Mouse (Mus musculus) NIH3T3 (cell line): ENCODE measurements around the gene Ank2.

Experiments
- DNase-seq: peaks from one replicate; pipeline ENCODE4 v3.0.0-alpha.2; 2012; ENCODE audit warnings: low read depth

Gene Ank2

GRCm38 (mm10) chr3:127172697-127173096 is 326.5 kb downstream of the Ank2 start:
- DNase-seq, result no peak

- DNase-seq, result no peak
Observed at GRCm38 (mm10) chr3:127170246-127170645, 328.9 kb downstream of the Ank2 start.

- no peak for DNase-seq
Observed at GRCm38 (mm10) chr3:127169114-127169513, 330.0 kb downstream of the Ank2 start.

GRCm38 (mm10) chr3:127163749-127164148 is 335.4 kb downstream of the Ank2 start:
- DNase-seq, result no peak

GRCm38 (mm10) chr3:127161998-127162712 is 337.0 kb downstream of the Ank2 start:
- DNase-seq, result peak; percentile 84

- peak; percentile 32 for DNase-seq
Observed at GRCm38 (mm10) chr3:127161085-127161837, 337.9 kb downstream of the Ank2 start.

- no peak for DNase-seq
Observed at GRCm38 (mm10) chr3:127157706-127158105, 341.4 kb downstream of the Ank2 start.

- no peak for DNase-seq
Observed at GRCm38 (mm10) chr3:127156080-127156479, 343.1 kb downstream of the Ank2 start.

GRCm38 (mm10) chr3:127153861-127154260 is 345.3 kb downstream of the Ank2 start:
- DNase-seq, result no peak

- no peak for DNase-seq
Observed at GRCm38 (mm10) chr3:127153443-127153842, 345.7 kb downstream of the Ank2 start.

- no peak for DNase-seq
Observed at GRCm38 (mm10) chr3:127148648-127149047, 350.5 kb downstream of the Ank2 start.

- no peak for DNase-seq
Observed at GRCm38 (mm10) chr3:127140590-127140989, 358.6 kb downstream of the Ank2 start.

GRCm38 (mm10) chr3:127139638-127140037 is 359.5 kb downstream of the Ank2 start:
- no peak for DNase-seq

- DNase-seq, result peak; percentile 14
Observed at GRCm38 (mm10) chr3:127137508-127137907, 361.6 kb downstream of the Ank2 start.

GRCm38 (mm10) chr3:127134062-127134461 is 365.1 kb downstream of the Ank2 start:
- no peak for DNase-seq

GRCm38 (mm10) chr3:127131048-127131447 is 368.1 kb downstream of the Ank2 start:
- DNase-seq, result no peak

GRCm38 (mm10) chr3:127130167-127130770 is 368.9 kb downstream of the Ank2 start:
- no peak for DNase-seq

GRCm38 (mm10) chr3:127129750-127130149 is 369.4 kb downstream of the Ank2 start:
- no peak for DNase-seq

- no peak for DNase-seq
Observed at GRCm38 (mm10) chr3:127127611-127128010, 371.5 kb downstream of the Ank2 start.

- no peak for DNase-seq
Observed at GRCm38 (mm10) chr3:127126220-127126619, 372.9 kb downstream of the Ank2 start.

GRCm38 (mm10) chr3:127124375-127124993 is 374.7 kb downstream of the Ank2 start:
- no peak for DNase-seq

- DNase-seq, result no peak
Observed at GRCm38 (mm10) chr3:127123376-127123775, 375.8 kb downstream of the Ank2 start.

- DNase-seq, result no peak
Observed at GRCm38 (mm10) chr3:127118777-127119176, 380.4 kb downstream of the Ank2 start.
